Mouse (Mus musculus) erythroblast, embryonic 14.5 days (primary cell): ENCODE data around the gene Lmtk3.

Source experiments
- GATA1 ChIP-seq: IDR thresholded peaks from 2 replicates; pipeline ENCODE4 v1.6.1; 2012; ENCODE audit warnings: low read length, inconsistent platforms, mixed read lengths
- TAL1 ChIP-seq: IDR thresholded peaks from 3 replicates; pipeline ENCODE4 v1.6.1; 2012; ENCODE audit warnings: low read length, inconsistent platforms, mixed read lengths

DNA sequence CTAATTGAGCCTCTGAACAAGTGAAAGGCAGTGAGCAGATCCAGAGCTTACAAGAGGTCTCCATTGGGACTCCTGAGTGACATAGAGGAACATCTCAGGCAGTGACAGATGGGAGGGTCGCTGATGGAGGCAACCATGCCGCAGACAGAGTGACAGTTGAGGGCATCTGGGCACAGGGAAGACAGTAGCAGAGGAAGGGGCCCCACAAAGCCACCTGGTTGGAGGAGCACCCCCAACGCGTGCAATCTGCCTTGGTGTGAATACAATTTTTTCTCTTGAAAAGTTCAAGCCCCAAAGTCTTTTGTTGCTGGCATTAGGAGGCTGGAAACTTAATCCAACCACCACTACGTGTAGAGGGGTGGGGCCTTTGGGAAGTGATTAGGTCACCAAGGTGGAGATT lies 23.4 kb upstream of the Lmtk3 start:
- TF ChIP-seq GATA1, result no peak
- no peak for TF ChIP-seq TAL1
